Mouse (Mus musculus): Measurements from ENCODE around the gene Wdr34. TPM values are rescaled to one million over a fixed set of nuclear protein-coding genes. Genes with fewer than 3 reads are reported as not detected.

Gene Wdr34
- polyA plus RNA-seq (2015; fragmentation: Nextera tagmentation; extraction: Ambion mirVana) = 42.5 and 44.1 TPM in 2 replicates

DNA sequence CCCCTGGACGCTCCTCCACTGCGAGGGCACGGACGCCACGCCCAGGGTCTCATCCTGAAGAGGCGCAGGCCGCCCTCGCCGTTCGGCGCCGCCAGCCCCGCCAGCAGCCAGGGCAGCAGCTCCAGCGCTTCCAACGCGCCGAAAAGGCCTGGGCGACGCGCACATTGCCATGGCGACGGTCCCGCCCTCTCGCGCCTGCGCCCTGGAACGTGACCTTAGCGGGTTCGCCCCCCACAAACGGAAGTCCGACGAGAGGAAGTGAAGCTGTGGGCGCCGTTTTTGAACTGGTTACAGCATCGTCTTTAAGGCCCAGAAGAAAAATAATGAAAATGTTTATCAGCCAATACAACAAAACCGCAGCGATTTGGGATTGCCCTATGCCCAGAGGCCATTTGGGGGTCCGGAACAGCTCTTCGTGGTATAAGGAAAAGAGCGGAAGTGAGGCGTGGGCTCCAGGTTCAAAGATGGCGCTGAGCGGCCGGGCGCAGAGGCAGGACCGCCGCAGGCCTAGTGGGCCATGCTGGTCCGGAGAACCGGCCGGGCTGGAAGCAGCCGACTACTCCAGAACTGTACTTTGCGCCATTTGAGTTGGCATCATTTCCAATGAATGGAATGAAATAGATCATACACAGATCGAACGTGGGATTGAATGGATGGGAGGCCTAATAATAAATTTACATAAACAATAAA lies at the start of gene Wdr34:
TSS of gene Wdr34 (minus strand) at position 183 of the 690 bp plus-strand sequence.
- peak within 1 kb of the TSS; percentile 93 for H3K27ac ChIP-seq (ENCODE audit: low read length)
- H3K36me3 ChIP-seq (ENCODE audit: insufficient read depth, low read length) = no peaks in the 10 kb centered on the region
- peak; percentile 95 for ATAC-seq (ENCODE audit: low FRiP score, low TSS enrichment)
- no peaks in the 10 kb centered on the region for H3K9me3 ChIP-seq (ENCODE audit: low read length)
- peak within 1 kb of the TSS; percentile 55 for H3K4me2 ChIP-seq (replicated peaks; ENCODE audit: low read depth, low read length)
- H3K27me3 ChIP-seq (ENCODE audit: insufficient read depth, low read length) = no peaks in the 10 kb centered on the region
- H3K9ac ChIP-seq (replicated peaks; ENCODE audit: low read length) = peak within 1 kb of the TSS; percentile 75
- H3K4me3 ChIP-seq (ENCODE audit: low read length) = peak within 1 kb of the TSS; percentile 62
- 0 out of 2 replicates have a peak, but pooled peaks cover 3% of the 10 kb centered on the region for H3K4me1 ChIP-seq (ENCODE audit: insufficient read depth, low read length)
- WGBS = under 1% methylated on average over 53 of the region's 54 CpGs

DNA sequence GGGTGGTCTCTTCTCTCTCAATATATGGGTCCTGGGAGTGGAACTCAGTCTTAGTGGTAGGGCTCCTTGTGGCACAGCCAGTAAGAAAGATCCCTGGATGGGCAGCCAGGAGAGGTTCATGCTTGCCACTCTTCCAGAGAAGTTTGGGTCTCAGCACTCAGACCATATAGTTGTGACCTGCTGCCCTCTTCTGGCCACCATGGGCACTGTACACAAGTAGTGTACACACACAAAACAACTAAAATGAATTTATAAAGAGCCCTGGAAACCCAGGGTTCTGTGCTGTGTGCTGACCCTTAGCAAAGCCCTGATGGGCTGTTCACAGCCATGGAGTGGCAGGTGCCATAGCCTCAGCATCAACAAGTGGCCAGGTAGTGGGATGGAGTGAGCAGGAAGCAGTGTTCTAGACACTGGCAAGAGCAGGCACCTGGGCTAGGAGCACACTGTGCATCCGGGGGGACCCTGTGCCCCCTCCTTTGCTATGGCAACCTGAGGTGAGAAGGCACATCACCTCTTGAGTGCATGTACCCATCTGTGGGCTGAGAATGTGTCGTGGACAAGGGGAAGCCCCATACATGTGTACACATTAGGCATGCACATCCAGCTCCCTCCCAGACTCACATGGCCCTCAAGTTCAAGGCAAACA lies 47.3 kb upstream of the Wdr34 start:
- H3K9ac ChIP-seq (replicated peaks; ENCODE audit: low read length) = no peak overlapping the region
- peaks cover 9% of the 10 kb centered on the region; the same call in 1 of the 2 replicates for H3K36me3 ChIP-seq (ENCODE audit: insufficient read depth, low read length)
- no peak overlapping the region for H3K27ac ChIP-seq (ENCODE audit: low read length)
- H3K9me3 ChIP-seq (ENCODE audit: low read length) = no peaks in the 10 kb centered on the region
- 86% methylated on average over 2 of the region's 2 CpGs for WGBS
- ATAC-seq (ENCODE audit: low FRiP score, low TSS enrichment) = no peak
- H3K4me1 ChIP-seq (ENCODE audit: insufficient read depth, low read length) = peaks cover 20% of the 10 kb centered on the region; the same call in 1 of the 2 replicates
- no peak overlapping the region for H3K4me2 ChIP-seq (replicated peaks; ENCODE audit: low read depth, low read length)
- no peaks in the 10 kb centered on the region for H3K27me3 ChIP-seq (ENCODE audit: insufficient read depth, low read length)
- no peak overlapping the region for H3K4me3 ChIP-seq (ENCODE audit: low read length)

DNA sequence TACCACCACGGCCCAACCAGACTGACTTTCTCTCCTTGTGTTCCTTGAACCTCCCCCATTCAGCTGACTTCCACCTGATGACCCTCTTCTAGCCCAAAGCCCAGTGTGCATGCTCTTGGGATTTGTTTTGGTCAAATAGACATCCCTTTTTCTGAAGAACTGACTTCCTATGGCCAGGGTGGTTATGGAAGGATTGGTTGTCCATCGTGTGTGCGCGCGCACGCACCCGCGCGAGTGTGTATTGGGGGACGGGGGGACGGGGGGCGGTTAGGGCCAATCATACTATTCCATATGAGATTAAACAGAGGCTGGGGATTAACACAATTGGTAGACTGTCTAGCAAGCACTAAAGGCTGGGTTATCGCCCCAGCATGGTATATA lies 45.5 kb upstream of the Wdr34 start:
- H3K27me3 ChIP-seq (ENCODE audit: insufficient read depth, low read length) = no peaks in the 10 kb centered on the region
- H3K4me1 ChIP-seq (ENCODE audit: insufficient read depth, low read length) = peaks cover 20% of the 10 kb centered on the region; the same call in 1 of the 2 replicates
- H3K4me3 ChIP-seq (ENCODE audit: low read length) = peak overlapping the region; percentile 63
- H3K27ac ChIP-seq (ENCODE audit: low read length) = peak overlapping the region; percentile 77
- H3K4me2 ChIP-seq (replicated peaks; ENCODE audit: low read depth, low read length) = peak overlapping the region; percentile 93
- peaks cover 11% of the 10 kb centered on the region; the same call in 1 of the 2 replicates for H3K36me3 ChIP-seq (ENCODE audit: insufficient read depth, low read length)
- H3K9me3 ChIP-seq (ENCODE audit: low read length) = no peaks in the 10 kb centered on the region
- H3K9ac ChIP-seq (replicated peaks; ENCODE audit: low read length) = peak overlapping the region; percentile 79
- WGBS = under 1% methylated on average over 13 of the region's 13 CpGs
- ATAC-seq (ENCODE audit: low FRiP score, low TSS enrichment) = no peak

DNA sequence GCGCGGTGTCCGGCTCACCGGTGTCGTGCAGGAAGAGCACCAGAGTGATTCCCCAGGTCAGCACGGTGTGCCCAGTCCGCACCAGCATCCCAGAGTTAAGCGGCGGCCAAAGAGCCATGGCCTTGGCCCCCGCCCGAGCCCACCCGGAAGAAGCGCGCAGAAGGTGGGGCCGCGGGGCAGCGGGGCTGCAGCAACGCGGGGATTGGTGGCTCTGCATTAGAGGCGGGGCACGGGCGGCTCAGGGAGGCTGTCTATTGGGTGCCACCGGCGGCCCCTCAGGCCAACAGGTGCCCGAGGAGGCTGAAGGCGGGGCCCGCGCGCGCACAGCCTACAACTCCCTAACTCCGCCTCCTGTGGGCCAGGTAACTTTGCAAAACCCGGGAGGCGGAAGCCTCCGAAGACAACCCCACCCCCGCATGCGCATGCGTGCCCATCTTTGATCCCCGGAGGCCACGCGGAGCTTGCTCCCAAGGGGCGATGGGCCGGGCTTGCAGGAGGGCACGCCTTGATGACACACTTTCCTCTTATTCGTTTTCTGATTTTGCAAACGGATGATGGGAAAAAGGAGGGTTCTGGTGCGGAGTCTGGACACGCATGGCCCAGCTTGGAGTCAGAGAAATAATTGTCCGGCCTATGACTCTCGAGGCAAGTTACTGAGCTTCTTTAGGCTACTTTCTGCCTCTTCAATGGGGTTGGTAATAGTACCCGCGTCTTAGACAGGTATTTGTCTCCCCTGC lies 45.0 kb upstream of the Wdr34 start, which contains the start of gene Zdhhc12:
TSS of gene Zdhhc12 (minus strand) at position 178 of the 737 bp plus-strand sequence.
- Histone ChIP-seq H3K27ac (ENCODE audit: low read length) (peak within 1 kb of the TSS; percentile 77), H3K4me1 (ENCODE audit: insufficient read depth, low read length) (peaks cover 20% of the 10 kb centered on the region; the same call in 1 of the 2 replicates), H3K36me3 (ENCODE audit: insufficient read depth, low read length) (peaks cover 11% of the 10 kb centered on the region; the same call in 1 of the 2 replicates), H3K4me3 (ENCODE audit: low read length) (peak within 1 kb of the TSS; percentile 63), H3K4me2 (replicated peaks; ENCODE audit: low read depth, low read length) (peak within 1 kb of the TSS; percentile 93), H3K9me3 (ENCODE audit: low read length) (no peaks in the 10 kb centered on the region), H3K27me3 (ENCODE audit: insufficient read depth, low read length) (no peaks in the 10 kb centered on the region), H3K9ac (replicated peaks; ENCODE audit: low read length) (peak within 1 kb of the TSS; percentile 79)
- under 1% methylated on average over 47 of the region's 51 CpGs for WGBS
- peak; percentile 97 for ATAC-seq (ENCODE audit: low FRiP score, low TSS enrichment)

DNA sequence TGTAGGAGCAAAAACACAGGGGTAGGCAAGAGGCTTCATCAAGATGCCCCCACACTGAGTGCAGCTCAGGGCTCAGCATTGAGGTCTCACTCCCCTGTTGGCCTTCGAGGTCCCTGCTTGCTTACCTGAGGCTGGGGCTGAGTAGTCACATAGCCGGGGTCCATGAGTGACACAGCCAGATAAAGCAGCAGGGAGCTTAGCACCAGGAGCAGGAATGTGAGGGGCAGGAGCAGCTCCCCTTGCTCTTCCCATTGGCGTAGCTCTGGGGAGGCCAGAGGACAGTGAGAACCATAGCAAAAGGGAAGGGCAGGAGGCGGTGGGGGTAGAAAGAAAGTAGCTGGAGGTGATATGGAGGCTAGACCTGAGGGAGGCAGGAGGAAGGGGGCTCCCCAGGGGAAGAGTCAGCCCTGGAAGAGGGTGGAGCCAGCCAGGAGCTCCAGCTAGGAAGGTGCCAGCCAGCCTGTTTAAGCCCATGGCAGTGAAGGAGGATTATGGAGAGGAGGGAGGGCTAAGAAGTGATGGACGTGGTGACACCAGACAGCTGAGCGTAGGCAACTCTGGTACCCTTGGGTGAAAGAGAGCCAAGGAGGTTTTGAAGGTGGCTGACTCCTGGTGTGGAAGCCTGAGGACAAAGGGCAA lies 43.7 kb upstream of the Wdr34 start:
- no peak for ATAC-seq (ENCODE audit: low FRiP score, low TSS enrichment)
- H3K27ac ChIP-seq (ENCODE audit: low read length) = peak overlapping the region; percentile 29; the same call in 1 of the 2 replicates
- H3K36me3 ChIP-seq (ENCODE audit: insufficient read depth, low read length) = peaks cover 11% of the 10 kb centered on the region; the same call in 1 of the 2 replicates
- no peaks in the 10 kb centered on the region for H3K9me3 ChIP-seq (ENCODE audit: low read length)
- 62% methylated on average over 6 of the region's 6 CpGs for WGBS
- H3K4me1 ChIP-seq (ENCODE audit: insufficient read depth, low read length) = peaks cover 20% of the 10 kb centered on the region; the same call in 1 of the 2 replicates
- H3K9ac ChIP-seq (replicated peaks; ENCODE audit: low read length) = peak overlapping the region; percentile 79
- peak overlapping the region; percentile 93 for H3K4me2 ChIP-seq (replicated peaks; ENCODE audit: low read depth, low read length)
- peak overlapping the region; percentile 63 for H3K4me3 ChIP-seq (ENCODE audit: low read length)
- no peaks in the 10 kb centered on the region for H3K27me3 ChIP-seq (ENCODE audit: insufficient read depth, low read length)

DNA sequence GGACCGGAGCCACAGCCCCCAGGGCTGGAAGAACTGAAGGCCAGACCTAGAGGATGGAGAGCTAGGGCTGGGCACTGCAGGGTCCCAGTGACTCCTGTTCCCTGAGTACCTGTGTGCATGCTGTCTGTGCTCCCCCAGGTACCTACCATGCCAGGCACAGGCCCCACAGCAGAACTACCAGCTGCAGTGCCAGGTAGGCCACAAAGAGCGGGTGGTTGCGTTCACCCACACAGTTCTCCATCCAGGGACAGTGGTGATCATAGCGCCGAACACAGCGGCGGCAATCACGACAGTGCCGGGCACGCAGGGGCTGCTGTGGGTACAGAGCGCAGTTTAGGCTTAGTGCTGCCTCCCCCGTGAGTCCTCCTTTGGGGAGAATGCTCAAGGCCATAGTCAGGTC lies 42.8 kb upstream of the Wdr34 start:
- Histone ChIP-seq H3K36me3 (ENCODE audit: insufficient read depth, low read length) (peaks cover 10% of the 10 kb centered on the region; the same call in 1 of the 2 replicates), H3K4me1 (ENCODE audit: insufficient read depth, low read length) (peaks cover 20% of the 10 kb centered on the region; the same call in 1 of the 2 replicates), H3K9ac (replicated peaks; ENCODE audit: low read length) (no peak overlapping the region), H3K27ac (ENCODE audit: low read length) (no peak overlapping the region), H3K9me3 (ENCODE audit: low read length) (no peaks in the 10 kb centered on the region), H3K27me3 (ENCODE audit: insufficient read depth, low read length) (no peaks in the 10 kb centered on the region), H3K4me3 (ENCODE audit: low read length) (no peak overlapping the region), H3K4me2 (replicated peaks; ENCODE audit: low read depth, low read length) (no peak overlapping the region)
- 95% methylated on average over 12 of the region's 12 CpGs for WGBS
- ATAC-seq (ENCODE audit: low FRiP score, low TSS enrichment) = no peak

DNA sequence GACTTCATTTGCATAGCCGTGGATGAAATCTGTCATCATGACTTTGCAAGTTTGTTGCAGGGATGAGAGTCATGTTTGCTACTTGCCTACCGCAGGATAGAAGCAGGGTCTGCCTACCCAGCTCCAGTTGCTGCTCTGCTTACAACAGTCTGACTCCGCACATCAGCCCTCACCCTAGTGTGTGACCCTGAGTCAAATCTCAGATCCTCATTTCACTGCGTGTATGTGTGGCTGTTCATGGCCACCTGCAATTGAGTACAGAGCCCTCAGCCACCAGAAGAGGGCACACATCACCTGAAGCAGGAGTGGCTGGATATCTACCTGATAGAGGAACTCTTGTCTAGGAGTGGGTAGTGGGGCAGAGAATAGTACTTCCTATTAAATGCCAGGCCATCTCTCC lies 38.6 kb upstream of the Wdr34 start:
- no peaks in the 10 kb centered on the region for H3K9me3 ChIP-seq (ENCODE audit: low read length)
- no peak overlapping the region for H3K9ac ChIP-seq (replicated peaks; ENCODE audit: low read length)
- no peak overlapping the region for H3K4me3 ChIP-seq (ENCODE audit: low read length)
- H3K4me1 ChIP-seq (ENCODE audit: insufficient read depth, low read length) = peaks cover 4% of the 10 kb centered on the region; the same call in 1 of the 2 replicates
- no peak overlapping the region for H3K4me2 ChIP-seq (replicated peaks; ENCODE audit: low read depth, low read length)
- H3K36me3 ChIP-seq (ENCODE audit: insufficient read depth, low read length) = peaks cover 8% of the 10 kb centered on the region; the same call in 1 of the 2 replicates
- H3K27me3 ChIP-seq (ENCODE audit: insufficient read depth, low read length) = no peaks in the 10 kb centered on the region
- no peak overlapping the region for H3K27ac ChIP-seq (ENCODE audit: low read length)
- 88% methylated on average over 4 of the region's 4 CpGs for WGBS
- no peak for ATAC-seq (ENCODE audit: low FRiP score, low TSS enrichment)

DNA sequence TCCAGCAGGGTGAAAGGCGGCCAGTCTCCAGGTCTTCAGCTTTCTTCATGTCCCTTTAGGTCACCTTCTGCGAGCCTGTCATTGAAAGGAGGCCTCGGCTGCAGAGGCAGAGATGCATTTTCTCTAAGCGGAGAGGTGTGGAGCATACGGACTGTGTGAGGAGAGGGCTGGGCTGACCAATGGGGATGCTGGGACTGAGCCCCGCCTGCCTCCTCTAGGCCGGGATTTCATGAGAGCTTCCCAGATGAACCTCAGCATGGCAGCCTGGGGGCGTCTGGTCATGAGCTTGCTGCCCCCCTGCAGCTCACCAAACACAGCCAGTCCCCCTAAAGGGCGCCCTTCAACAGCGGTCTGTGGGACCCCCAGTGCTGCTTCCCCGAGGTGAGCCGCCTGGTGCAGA lies 36.0 kb upstream of the Wdr34 start:
- Histone ChIP-seq H3K4me3 (ENCODE audit: low read length) (peak overlapping the region; percentile 24), H3K4me1 (ENCODE audit: insufficient read depth, low read length) (0 out of 2 replicates have a peak, but pooled peaks cover 4% of the 10 kb centered on the region), H3K27me3 (ENCODE audit: insufficient read depth, low read length) (no peaks in the 10 kb centered on the region), H3K4me2 (replicated peaks; ENCODE audit: low read depth, low read length) (peak overlapping the region; percentile 50), H3K27ac (ENCODE audit: low read length) (no peak overlapping the region), H3K9me3 (ENCODE audit: low read length) (no peaks in the 10 kb centered on the region), H3K9ac (replicated peaks; ENCODE audit: low read length) (no peak overlapping the region; the same call in 1 of the 2 replicates), H3K36me3 (ENCODE audit: insufficient read depth, low read length) (no peaks in the 10 kb centered on the region)
- no peak; the same call in 1 of the 2 replicates for ATAC-seq (ENCODE audit: low FRiP score, low TSS enrichment)
- WGBS = 15% methylated on average over 12 of the region's 12 CpGs

DNA sequence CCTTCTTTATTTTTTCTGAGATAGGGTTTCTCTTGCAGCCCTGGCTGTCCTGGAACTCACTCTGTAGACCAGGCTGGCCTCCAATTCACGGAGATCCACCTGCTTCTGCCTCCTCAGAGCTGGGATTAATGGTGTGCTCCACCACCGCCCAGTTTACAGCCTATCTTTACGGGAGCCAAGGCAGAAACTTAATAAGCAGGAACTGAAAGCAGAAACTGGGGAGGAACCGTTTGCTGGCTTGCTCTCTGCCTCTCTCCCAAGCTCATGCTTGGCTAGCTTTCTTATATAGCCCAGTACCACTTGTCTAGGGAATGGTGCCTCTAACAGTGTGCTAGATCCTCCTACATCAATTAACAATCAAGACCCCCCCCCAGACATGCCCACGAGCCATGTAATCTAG lies 35.4 kb upstream of the Wdr34 start:
- Histone ChIP-seq H3K9ac (replicated peaks; ENCODE audit: low read length) (no peak overlapping the region; the same call in 1 of the 2 replicates), H3K4me1 (ENCODE audit: insufficient read depth, low read length) (0 out of 2 replicates have a peak, but pooled peaks cover 4% of the 10 kb centered on the region), H3K9me3 (ENCODE audit: low read length) (no peaks in the 10 kb centered on the region), H3K4me2 (replicated peaks; ENCODE audit: low read depth, low read length) (no peak overlapping the region; the same call in 1 of the 2 replicates), H3K27me3 (ENCODE audit: insufficient read depth, low read length) (no peaks in the 10 kb centered on the region), H3K27ac (ENCODE audit: low read length) (no peak overlapping the region), H3K4me3 (ENCODE audit: low read length) (peak overlapping the region; percentile 24; the same call in 1 of the 2 replicates), H3K36me3 (ENCODE audit: insufficient read depth, low read length) (no peaks in the 10 kb centered on the region)
- no peak for ATAC-seq (ENCODE audit: low FRiP score, low TSS enrichment)
- WGBS = 40% methylated on average over 5 of the region's 5 CpGs

Measured in kidney, embryonic 16.5 days (tissue).